Mouse (Mus musculus) cerebellum, adult 8-10 months (tissue): Measurements from ENCODE around the gene Mgat4a.

Experiments
- DNase-seq: peaks from one replicate; pipeline ENCODE4 v3.0.0; 2022

Gene Mgat4a

DNA sequence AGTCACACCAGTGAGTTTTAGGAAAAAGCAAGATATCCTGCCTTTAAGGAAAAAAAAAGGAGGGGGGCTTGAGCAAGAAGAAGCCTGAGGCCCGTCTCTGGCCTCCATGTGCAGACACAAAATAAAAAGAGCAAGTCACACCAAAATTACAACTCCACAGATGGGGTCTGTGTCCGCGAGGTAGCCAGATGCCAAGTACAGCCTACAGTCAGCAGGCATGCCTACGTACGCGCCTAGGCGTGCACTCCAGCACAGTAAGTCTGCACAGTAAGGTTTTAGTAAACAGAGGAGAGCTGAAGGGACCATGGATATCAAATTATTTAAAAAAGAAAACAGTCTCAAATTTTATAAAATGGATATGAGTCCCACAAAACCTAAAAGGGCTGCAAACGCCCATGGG is 89.5 kb downstream of the Mgat4a start:
- no peak for DNase-seq

DNA sequence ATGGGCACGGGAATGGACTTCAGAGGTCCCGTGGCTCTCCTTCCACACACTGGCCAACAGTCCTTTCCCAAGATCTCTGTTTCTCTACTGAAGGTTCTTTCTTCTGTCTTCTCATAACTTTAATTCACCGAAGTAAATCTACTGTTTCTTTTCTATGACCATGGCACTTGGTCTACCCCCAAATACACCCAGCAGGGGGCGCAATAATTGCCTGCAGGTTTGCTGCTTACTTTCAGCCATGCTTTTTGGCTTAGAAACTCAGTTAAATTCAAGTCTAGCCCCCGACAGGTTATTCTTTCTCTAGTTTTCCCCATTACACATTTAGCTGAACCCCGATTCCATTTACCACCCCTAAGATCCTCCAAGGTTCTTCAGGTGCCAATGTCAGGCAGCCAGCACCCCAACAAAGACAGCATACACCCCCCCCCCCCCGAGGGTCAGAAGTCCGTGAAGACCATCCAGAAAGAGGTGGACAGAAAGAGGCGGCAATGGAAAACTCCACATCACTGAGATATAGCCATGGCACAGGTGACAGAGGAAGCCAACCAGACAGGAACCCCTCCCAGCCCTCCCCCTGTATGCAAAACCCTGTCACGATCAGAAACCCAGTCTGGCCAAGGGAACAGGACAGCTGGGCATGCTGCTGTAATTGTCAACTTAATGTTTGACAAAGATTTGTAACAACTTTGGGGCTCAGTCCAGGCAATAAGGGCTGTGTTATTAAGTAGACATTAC is 92.3 kb downstream of the Mgat4a start:
- DNase-seq, result peak; percentile 50

DNA sequence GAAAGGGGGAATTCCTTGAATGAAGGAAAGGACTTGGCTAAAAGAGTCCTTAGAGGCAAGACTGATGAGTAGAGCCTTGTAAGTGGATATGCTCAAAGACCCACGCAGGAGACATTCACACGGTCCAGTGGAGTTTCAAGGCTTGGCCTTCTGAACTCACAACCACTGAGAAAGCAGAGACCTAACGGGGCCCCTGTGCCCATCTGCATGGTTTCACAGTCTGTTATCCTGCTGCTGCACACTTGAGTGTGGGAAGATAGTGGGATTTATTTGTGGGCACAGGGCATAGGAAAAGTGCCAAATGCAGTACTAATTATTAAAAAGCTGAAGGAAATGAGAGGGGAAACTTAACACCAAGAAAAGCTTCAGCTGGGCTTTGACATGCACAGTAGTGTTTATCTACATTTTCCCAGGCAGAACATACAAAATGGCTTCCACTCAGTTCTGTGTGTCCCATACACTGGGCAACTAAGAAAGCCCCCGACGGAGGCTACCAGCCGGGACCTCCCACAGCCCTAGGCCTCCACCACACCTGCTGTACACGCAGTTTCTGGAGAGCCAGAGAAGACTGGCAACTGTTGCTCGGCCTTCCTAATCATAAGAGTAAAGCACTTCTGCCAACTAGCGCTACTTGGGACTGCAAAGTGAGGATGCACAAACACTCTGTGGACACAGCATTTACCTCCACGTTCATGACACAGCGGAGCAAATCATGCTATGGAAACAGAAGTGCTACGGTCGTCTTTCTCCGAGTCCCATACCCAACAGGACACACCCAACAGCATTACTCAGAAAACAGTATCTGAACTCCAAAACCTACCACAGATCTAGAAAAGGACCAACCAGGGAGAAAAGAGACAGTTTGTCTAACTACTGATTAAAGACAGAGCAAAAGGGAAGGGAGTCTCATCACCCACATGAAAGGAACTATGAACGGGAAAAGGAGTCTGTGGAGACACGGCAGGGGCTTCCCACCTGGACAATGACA is 97.7 kb downstream of the Mgat4a start:
- DNase-seq, result no peak

DNA sequence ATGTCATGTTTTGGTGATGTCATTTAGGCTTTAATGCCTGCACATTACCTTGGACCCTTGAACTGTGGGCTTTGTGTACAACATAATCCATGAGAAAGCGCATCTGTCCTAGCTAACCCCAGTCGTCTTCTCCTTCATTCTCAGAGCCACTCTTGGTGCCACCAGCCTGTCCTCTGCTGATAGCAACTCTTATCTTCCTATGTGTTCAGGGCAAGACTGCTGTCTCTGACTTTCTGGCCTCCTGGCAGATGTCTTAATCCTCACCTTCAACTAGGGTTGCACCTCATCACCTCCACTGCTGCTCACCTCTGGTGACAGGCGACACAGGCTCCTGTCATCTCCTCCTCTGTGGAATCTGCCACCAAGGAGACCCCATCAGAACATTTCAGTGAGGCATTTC is 104.4 kb downstream of the Mgat4a start:
- no peak for DNase-seq

DNA sequence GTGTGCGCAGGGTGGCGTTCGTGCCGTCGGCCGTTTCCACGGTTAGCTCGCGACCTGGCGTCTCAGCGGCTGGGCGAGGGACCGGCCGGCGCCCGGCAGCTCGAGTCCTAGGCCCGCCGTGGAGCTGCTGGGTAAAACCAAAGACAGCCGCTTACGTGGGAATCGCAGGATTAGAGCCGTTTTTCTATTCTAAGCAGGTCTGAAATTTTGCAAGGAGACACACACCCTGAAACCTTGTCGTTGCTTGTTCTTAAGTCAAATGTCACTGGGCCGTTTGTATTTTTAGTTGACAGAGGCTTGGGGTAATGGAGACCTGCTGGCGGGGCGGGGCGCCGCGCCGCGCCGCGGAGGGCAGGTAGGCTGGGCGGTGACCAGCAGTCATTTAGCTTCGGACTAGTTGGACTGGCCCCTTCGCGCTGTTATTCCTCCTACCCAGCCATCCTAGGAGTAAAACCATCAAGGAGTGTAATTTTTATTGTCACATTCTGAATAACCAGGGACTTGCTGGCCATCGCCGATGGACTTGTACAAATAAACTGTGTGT is 110.4 kb downstream of the Mgat4a start:
- peak; percentile 24 for DNase-seq

DNA sequence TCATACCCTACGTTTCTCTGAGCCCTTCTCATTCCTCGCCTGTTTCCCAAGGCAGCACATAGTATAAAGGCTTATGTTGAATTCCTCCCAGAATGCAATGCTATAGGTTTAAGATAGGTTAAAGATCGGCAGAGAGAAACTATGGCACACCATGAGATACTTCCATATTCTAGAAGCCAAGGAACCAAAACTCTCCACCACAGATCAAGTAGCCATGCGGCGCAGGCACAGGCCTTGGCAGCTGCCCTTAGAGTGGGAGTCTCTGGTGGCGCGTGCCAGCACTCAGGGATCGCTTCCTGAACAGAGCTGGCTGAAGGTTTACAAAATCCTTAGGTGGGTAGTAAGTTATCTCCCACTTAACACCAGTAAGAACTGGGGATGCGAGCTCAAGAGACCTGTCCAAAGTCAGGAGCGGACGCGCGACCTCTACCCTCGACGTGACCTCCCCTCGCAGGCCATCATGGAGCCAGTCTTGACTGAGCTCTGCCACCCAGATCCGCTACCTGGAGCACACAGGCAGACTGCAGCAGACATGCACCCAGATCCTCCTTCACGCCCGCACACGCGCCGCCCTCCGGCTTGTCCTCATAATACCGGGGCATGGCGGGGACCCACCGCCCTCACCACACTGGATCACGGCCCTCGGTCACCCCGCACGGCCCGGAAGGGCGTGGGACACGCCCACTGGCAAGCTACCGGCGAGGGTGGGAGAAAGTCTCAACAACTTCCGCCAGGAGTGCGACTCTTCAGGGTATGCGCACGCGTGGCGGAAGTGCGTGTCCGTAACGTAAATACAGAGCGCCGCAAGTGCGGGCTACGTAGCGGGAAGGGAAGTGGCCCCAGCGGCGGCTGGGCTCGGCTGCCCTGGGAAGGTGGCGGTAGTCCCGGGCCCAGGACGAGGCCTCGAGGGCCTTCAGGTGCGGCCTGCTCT is 111.2 kb downstream of the Mgat4a start, which contains the start of the genes Coa5 and Unc50:
Coa5 (minus strand) TSS at position 738 of the 931 bp plus-strand sequence.
Unc50 (plus strand) TSS at position 774 of the 931 bp plus-strand sequence.
- DNase-seq, result peak; percentile 92

DNA sequence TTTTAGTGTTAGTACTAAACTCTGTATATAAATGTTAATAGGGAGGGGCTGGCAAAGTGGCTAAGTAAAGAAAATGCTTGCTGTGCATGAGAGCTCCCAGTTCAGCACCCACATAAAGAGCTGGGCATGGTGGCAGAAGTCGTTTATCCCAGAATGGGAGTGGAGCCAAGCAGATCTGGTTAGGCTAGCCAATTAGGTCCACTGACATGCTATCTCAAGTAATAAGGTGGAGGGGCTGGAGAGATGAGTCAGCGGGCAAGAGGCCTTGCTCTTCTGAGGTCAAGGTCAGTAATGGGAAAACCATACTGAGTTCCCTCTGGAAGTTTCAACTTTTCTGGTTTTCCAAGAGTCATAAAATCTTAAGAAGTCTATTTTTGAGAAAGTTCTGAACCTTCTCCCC is 111.9 kb downstream of the Mgat4a start:
- no peak for DNase-seq

DNA sequence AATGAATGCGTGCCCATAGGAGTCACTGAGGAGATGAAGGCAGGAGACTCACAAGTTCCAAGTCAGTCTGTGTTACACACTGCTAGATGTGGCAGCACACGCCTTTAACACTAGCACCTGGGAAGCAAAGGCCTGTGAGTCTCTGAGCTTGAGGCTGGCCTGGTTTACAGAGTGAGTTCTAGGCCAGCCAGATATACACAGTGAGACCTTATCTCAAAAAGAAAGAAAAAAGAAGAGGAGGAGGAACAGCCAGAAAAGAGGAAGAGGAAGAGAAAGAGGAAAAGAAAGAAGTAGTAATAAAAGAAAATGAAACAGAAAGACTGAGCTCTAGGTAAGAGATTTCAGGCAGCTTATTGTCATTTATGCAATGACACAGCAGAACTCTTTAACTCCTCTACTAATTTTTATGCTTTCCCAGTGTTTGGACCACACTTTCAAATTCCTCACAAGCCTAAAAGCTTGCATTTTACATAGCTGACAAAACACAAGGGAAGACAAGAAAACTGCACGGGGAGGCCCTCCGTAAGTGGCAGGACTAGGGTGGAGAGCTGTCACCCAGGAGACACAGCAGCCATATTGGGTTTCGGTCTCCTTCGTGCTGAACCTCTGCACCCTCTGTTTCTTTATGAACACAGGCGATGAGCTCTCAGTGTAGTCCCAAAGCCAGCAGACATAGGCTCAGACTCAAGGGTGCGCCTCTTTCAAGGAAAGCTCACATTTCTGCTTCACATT is 113.5 kb downstream of the Mgat4a start:
- DNase-seq, result no peak

DNA sequence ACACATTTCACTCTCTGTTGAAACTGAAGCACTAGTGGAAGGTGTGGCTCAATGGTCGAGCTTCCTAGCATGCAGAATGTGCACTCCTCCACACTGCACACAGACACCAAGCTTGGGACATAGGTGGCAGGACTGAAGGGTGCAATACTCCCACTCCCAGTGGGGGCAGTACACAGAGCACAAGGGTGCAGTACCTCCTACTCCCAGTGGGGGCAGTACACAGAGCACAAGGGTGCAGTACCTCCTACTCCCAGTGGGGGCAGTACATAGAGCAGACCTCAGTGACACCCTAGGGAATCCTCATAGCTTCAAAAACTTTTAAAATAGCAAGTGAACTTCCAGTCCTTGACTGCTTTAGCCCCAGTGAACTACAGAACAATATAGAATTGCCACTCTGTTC is 121.4 kb downstream of the Mgat4a start:
- peak; percentile 40 for DNase-seq

DNA sequence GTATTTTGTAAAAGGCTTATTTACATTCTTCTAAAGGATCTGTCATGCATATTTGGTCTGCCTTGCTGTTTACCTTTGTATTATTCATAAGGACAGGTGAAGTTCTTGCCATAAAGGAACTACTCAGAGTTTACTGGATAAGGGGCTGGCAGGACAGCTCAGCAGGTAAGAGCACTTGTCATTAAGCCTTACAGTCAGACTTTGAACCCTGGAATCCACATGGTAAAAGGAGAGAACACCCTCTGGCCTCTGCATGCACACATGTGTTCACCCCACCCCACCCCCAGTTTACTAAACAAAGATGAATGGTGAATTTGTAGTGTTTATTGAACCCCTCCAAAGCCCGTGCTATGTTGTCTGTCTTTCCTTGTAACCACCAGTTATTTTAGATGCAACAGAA is 125.4 kb downstream of the Mgat4a start:
- no peak for DNase-seq

DNA sequence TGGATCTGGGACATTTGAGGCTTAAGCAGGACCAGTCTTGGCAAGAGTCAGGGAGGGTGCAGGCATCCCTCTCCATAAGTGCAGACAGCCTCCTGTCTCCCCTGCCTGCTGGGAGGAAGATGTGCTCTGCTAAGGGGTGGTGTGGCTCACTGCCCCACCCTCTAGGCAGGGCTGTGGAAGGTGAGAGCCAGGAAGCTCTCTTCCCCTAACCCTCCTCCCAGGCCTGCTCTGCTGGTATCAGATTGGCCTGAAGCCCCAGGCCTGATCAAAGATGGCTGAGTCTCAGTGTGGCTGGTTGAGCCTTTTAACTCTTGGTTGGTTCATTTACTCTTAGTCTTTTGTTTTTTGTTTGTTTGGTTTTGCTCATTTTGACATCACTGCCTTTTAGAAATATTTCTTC is 131.2 kb downstream of the Mgat4a start:
- no peak for DNase-seq

DNA sequence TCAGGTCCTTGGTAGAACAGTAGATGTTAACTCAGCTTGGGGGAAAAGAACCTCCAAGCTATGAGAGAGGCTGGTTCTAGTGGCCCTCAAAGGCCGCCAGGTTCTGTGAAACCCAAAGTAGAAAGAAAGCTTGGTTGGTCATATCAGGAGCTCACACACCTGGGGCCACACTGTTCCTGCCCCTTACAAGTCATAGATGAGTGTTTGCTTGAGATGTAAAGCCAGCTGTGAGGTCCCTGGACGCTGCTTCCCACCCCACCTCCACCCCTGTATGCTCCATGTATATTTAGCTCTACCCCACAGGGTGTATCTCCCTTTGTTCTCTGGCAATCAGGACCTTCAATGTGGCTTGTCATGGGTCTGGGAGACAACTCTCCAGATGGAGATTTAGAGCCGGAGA is 132.1 kb downstream of the Mgat4a start:
- DNase-seq, result no peak

DNA sequence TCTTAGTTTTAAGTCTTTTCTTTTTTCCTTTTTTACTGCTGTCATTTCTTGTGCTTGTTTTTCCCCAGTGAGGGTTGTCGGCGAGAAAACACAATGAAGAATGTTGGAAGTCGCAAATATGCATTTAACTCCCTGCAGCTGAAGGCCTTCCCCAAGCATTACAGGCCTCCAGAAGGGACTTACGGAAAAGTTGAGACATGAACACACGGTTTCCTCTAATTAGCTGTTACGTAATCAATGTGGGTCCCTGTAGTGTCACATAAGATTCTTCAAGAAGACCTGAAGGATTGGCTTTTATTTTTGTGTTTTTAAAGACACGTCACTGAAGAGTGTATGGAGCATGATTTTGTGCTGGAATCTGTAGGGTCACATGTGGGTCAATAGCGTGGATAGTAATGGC is 132.8 kb downstream of the Mgat4a start:
- no peak for DNase-seq

DNA sequence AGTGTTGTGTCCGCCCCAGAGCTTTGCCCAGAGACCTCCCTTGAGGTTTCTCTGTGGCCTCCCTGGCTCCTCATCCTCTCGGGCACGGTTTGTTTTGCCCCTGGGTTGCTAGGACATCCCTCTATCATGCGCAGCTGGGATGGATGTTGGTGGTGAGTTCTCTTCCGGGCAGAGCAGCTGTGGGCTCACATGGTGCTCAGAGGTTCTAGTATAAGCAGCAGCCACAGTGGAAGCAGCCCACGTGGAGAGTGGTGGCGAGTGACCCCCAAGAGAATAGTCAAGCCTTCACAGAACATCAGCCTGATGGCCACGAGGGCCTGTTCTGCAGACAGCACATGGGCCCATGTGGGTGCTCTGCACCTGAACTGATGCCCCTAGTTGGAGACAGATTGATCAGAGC is 133.6 kb downstream of the Mgat4a start:
- no peak for DNase-seq

DNA sequence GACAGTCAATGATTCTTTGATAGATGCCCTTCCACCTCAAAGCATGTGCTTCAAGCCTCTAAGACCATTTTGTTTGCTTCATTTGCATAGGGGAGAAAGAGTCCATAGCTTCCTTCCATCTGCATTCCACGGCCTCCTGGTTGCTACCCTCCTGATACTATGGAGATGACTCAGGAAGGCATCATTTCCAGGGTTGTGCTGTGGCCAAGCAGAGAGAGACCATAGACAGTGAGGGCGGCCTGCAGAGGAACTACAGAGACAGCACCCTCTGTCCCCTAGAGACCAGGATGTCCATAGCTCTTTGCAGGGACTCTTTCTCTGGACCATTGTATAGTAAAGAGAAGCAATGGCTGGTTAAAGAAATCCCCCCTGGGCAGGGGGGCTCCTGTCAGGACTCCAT is 135.7 kb downstream of the Mgat4a start:
- DNase-seq, result no peak

DNA sequence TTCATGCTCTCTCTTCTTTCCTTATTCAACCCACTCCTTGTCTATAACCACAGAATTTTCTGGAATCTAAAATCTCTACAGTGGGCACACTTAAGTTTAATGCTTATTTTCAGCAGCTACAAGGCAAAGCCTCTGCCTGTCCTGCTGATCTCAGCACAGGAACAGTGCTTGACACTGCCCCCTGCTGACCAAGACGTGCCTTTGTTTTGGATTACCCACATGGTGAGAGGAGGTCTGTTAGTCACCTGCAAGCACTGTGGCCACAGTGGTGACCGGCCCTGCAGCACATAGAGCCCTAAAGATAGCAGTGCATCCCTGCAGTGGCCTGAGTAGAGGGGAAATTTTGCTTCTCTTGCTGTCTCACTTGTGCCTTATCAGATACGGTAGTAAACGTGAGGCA is 139.1 kb downstream of the Mgat4a start:
- peak; percentile 79 for DNase-seq

DNA sequence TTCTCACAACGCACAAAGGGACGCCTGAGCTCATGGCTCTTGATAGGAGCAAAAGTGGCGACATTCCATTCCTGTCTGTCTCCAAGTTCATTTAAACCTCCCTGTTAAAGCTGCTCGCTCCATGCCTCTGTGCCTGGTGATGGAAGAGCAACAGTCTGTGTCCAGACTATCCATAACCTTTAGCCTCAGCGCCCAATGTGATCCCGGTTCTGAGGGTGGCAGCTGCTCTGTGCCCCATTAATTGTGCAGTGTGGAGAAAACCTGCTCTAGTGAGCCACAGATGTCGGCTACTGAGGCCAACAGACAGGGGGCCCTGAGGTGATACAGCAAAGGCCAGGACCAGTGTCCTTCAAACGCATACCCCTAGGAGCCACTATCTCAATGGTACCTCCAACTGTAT is 141.1 kb downstream of the Mgat4a start:
- DNase-seq, result no peak

DNA sequence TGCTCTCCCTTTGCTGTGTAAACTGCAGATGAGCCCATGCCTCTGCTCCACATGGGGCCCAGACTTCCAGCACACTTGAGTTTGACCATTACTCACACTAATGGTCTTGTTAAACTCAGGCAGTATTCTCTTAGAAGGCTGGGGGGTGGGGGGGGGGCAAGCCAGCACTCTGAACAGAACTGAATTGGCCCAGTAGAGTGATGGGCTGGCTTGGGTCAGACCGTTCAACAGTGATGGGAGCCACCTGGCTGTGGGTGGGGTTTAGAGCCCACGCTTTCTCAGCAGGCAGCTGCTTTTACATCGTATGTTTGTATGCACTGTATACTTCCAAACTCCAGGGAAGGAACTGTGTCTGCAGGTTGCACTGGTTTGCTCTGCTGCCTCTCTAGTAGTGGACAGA is 141.9 kb downstream of the Mgat4a start:
- no peak for DNase-seq

DNA sequence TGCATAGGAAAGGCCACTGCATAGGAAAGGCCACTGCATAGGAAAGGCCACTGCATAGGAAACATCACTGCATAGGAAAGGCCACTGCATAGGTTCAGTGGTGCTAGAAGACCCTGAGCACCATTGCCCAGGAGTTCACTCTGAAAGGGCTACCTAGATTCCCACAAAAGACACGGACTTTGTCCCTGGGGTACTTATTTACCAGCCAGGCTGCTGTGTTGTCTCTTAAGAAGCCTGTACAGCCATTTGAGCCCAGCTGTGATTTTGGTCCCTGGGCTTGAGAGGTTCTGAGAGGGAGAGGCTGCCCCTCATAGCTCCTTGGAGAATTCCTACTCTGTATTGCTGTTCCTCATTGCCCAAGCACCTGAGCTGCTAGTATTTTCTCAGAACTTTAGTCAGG is 144.3 kb downstream of the Mgat4a start:
- DNase-seq, result no peak

DNA sequence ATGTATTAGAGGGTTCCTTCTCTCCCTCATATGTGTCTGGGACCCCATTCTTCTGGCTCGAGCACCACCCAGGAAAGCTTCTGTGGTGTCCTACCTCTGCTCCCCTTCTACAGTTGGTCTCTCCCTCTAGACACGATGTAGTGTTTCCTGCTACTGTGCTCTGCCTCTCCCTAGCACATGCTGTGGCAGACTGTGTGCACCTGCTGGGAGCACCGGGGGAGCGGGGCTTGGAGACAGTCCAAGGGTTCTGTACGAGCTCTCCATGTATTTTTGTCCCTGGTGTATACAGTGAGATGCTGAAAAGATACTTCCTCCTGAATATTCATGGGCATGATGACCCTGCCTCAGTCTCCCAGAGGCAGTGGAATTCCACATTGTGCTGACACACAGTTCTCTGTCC is 147.6 kb downstream of the Mgat4a start:
- DNase-seq, result no peak
